Mouse (Mus musculus) left cerebral cortex, adult 2 months (tissue): ENCODE measurements around the gene Creg2. TPM values are rescaled to one million over a fixed set of nuclear protein-coding genes. Genes with fewer than 3 reads are reported as not detected.
A peak's percentile ranks its signal among the peaks of the same experiment; 100 is the strongest.

Source experiments
- DNase-seq, 2 experiments: peaks; one replicate each; pipeline ENCODE4 v3.0.0; 2021 to 2022; ENCODE audit warnings: low spot score in 2 of 2, mixed read lengths in 1 of 2; ENCODE audit errors: extremely low spot score in 1 of 2
- H3K27ac ChIP-seq: fragments of 200-600 bp; 2 replicates; pipeline ENCODE4 v1.8.1; 2022
- H3K4me3 ChIP-seq: fragments of 200-600 bp; 2 replicates; pipeline ENCODE4 v1.8.1; 2022
- CTCF ChIP-seq: fragments of 200-600 bp; IDR thresholded peaks from 2 replicates; pipeline ENCODE4 v1.8.1; 2022; ENCODE audit warnings: antibody characterized with exemption, mild to moderate bottlenecking, moderate library complexity
- intact Hi-C: fragments of 180-260 bp; cut with DNase I; formaldehyde crosslinking; loops from one replicate; pipeline ENCODE4 v1.15.1; 2025
- total RNA-seq, 2 experiments: library from RNA; stranded (reverse); gene quantifications; 2 replicates each; pipeline ENCODE4 v1.2.3; 2021

Creg2 gene
- total RNA-seq, 2 experiments from 2014 or later = 81.1 to 90.6 TPM

DNA sequence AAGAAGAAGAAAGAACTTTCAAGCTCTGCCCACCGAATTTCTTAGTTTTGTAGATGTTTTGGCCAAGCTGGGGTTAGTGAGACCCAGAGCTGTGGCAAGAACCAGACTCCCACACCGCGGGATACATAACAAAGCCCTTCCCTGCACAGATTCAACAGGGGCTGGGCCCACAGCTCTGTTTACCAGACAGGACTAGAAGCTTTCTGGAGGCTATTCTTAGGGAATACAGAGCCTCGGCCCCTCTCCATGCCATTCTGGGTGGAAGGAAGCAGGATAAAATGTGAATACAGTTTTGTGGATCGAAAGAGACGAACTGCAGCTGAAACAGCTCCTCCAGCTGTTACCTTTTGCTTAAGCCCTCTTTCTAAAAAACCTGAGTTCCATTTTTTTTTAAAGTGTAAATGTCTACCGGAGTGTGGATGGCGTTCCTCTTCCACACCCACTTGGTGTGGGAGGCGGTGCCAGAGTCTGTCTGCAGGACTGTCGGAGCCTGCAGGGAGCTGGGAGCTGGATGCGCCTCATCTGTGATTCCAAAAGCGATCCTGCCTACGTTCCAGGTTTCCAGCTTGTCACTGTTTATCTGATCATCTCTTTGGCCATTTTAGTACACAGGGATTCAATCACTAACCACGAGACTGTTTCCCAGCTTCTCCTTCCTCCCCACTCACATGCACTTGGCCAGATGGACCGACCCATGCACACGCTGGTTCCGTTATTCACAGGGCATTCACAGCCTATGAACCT, 1.4 kb downstream of the Creg2 start:
- Histone ChIP-seq H3K4me3 (peak overlapping the region; percentile 93), H3K27ac (peak overlapping the region; percentile 93)
- no peak for TF ChIP-seq CTCF
- intact Hi-C loops = loop anchor here (1.0 to 5.0 kb wide), 5 partner anchors 35 to 253 kb away; partner anchors contain the start of gene Rnf149
- peak; percentile 65 to 73 for DNase-seq

DNA sequence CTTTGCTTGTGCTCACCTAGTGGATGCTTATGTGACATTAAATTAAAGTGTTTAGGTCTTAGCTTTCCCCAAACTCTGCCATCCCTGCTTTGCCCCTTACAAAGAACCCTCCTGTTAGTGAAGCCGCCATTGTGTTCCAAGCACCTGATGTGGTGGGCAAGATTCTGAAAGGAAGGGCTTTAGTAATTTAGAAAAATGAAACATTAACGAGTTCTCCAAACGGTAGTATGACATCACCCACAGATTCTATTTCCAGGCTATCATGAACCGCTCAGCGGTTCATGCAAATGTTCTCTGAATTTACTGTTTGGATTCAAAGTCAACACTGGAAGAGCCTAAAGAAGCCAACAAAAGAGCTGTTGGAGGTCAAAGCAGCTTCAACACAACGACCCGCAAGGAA, 2.7 kb downstream of the Creg2 start:
- Histone ChIP-seq H3K4me3 (peak overlapping the region; percentile 93), H3K27ac (peak overlapping the region; percentile 93; the same call in 1 of the 2 replicates)
- no peak for TF ChIP-seq CTCF
- intact Hi-C loops = no loop called here
- no peak for DNase-seq

DNA sequence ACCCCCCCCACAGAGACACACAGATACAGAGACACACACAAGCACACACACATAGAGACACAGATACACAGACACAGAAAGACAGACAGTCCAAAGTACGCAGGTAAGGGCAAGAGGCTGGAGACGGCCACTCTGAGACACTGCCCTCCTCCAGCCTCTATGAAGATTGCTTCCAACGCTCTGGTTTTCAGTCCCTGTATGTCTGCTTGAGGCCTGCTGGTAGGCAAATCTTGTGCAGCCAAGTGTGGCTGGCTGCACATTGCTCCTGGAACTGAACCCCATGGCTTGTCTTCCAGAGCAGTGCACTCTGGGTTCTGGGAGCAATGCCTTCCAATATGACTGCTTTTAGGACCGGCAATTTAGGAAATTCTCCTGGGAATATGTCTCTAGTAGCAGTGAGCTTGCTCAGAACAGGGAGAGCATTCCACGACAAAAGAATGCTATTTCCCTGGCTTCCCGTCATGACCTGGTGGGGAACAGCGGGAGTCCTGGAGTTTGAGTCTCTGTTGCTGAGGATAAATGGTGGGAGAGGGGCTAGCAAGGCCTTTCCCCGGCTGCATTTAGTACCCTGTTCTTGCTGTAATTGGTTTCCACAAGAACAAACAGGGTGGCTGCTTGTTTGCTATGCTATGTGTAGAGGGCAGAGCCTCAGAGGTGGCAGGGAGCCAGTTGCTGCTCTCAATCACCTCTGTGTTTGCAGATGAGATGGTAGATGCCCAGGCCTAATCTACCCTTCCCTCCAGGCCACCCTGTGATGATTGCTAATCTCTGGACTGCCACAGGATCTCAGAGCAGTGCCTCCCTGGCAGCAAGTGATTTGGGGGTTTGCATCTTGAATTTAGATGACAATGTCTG, 5.1 kb downstream of the Creg2 start:
- no peak for DNase-seq
- intact Hi-C loops = no loop called here
- no peak for TF ChIP-seq CTCF
- Histone ChIP-seq H3K4me3 (peak overlapping the region; percentile 16; the same call in 1 of the 2 replicates), H3K27ac (no peak overlapping the region; the same call in 1 of the 2 replicates)

DNA sequence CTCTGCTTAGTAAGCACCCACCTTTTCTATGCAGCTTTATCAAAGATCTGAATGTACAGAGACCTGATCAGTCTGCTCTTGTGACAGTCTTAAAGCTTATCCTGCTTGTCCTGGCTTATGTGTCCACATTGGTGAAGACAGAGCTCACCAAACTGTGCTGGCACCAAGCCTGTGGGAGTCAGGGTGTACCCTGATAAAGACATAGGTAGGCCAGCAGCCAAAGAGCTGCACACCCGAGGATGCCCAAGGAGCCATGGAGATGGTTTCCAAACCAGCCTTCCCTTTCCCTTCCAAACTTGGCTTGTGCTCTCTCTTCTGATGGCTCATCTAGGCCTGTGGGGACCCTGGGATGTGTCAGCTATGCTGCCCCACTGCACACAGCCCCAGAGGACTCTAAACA, 6.9 kb downstream of the Creg2 start:
- Histone ChIP-seq H3K4me3 (no peak overlapping the region), H3K27ac (no peak overlapping the region)
- no peak for TF ChIP-seq CTCF
- intact Hi-C loops = no loop called here
- DNase-seq = no peak

DNA sequence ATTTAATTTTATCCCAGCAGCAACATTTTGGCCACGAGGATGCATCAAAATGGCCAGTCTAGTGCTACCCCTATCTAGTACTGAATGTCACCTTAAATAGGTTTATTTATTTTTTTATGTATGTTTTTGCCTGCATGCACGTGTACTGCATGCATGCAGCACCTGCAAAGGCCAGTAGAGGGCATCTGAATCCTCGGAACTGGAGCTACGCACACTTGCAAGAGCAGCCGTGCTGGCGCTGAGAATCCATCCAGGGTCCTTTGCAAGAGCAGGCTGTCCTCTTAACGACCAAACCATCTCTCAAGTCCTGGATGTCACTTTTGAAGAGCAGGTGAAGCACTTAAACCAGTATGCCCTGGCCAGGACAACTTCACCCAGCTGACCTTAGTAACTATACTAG, 9.6 kb downstream of the Creg2 start:
- Histone ChIP-seq H3K27ac (no peak overlapping the region), H3K4me3 (no peak overlapping the region)
- peak; percentile 20 for TF ChIP-seq CTCF
- no peak for DNase-seq
- intact Hi-C loops = no loop called here

DNA sequence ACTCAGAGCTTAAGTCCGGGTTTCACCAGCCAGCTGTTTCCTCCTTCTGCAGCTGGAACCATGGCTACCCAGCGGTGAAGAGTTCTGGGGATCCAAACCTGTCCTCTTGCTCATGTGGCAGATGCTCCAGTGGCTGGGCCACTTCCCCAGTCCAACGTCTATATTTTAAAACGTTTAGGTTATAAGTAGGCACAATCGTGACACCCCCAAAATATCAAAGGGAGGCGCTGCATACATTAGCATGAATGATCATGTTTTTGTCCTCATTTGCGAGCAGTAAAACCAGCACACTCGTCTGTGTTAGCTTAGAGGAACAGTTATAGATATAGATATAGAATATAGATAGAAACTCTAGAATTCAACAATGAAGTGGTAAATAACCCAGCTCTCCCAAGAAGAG, 14.1 kb downstream of the Creg2 start:
- peak in 1 of 2 experiments; percentile 25 for DNase-seq
- Histone ChIP-seq H3K27ac (peak overlapping the region; percentile 62; the same call in 1 of the 2 replicates), H3K4me3 (no peak overlapping the region)
- no peak for TF ChIP-seq CTCF
- intact Hi-C loops = no loop called here

DNA sequence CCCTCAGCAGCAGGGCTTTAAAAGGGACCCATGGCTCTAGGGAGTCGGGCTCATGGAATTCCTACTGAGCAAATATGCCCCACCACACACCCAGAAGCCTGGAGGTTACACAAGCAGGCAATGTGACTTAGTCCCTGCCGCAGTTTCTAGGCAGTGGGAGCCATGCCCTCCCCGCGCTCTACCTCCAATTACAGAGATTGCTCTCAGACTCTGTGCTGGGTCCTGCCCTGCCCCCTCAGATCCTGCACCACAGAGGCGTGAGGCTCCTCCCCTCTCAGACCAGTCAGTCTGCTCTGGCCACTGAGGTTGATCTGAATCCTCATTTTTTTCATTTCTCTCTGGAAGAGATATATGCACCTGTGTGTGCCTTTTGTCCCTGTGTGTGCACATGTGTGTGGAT, 14.6 kb downstream of the Creg2 start:
- intact Hi-C loops = no loop called here
- no peak for DNase-seq
- Histone ChIP-seq H3K4me3 (no peak overlapping the region), H3K27ac (peak overlapping the region; percentile 62; the same call in 1 of the 2 replicates)
- no peak for TF ChIP-seq CTCF

DNA sequence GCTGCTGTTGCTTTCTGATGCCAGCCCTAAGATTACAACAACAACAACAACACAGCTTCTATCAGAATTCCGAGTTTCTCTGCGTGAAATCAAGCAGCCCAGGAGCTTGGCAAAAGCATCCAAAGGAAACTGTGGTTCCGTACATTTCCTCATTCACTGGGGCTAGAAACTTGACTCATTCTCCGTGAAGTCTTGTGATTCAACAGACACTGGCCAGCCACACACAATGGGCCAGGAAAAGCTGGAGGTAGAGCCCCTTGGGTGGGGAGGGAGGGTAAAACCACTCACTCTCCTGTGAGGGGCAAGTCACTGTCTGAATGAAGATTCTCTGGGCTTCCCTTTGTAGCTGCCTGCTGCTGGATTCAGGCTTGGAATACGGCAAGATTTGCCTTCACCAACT, 15.1 kb downstream of the Creg2 start:
- intact Hi-C loops = no loop called here
- H3K27ac ChIP-seq = peak overlapping the region; percentile 62; the same call in 1 of the 2 replicates
- TF ChIP-seq CTCF = no peak
- no peak overlapping the region for H3K4me3 ChIP-seq
- no peak for DNase-seq

DNA sequence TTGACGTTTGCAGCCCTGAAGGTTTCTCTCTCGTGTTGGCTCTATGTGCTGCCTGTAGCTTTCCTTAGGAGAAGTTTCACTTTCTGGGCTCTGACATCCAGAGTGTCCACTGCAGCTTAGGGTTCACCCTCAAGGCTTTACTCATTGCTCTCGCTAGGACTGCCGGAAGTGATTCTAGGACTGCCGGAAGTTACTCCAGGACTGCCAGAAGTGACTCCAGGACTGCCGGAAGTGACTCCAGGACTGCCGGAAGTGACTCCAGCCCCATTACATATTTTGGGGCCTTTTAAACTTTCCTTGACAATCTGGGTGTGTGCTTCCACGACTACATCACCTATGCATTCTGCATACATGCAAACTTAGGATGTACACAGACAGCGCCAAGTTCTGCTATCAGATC, 22.7 kb downstream of the Creg2 start:
- no peak for TF ChIP-seq CTCF
- DNase-seq = no peak
- Histone ChIP-seq H3K4me3 (no peak overlapping the region), H3K27ac (no peak overlapping the region)
- intact Hi-C loops = no loop called here

DNA sequence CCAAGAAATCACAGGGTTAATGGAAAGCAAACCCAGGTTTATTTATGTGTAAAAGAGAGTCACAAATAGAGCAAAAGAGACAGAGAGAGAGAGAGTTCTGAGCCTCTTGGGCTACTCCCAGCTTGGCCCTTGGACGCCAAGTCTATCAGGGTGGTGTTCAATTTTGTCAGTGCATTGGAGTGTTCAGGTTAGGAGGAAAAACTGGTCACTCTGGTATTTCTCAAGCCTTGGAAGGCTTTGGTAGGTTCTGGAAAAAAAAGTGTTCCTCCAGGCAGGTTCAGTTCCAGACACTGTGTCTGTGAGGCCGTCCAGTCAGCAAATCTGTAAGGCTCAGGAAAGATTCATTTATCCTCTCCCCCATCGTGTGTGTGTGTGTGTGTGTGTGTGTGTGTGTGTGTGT, 25.8 kb downstream of the Creg2 start:
- H3K4me3 ChIP-seq = no peak overlapping the region
- intact Hi-C loops = no loop called here

DNA sequence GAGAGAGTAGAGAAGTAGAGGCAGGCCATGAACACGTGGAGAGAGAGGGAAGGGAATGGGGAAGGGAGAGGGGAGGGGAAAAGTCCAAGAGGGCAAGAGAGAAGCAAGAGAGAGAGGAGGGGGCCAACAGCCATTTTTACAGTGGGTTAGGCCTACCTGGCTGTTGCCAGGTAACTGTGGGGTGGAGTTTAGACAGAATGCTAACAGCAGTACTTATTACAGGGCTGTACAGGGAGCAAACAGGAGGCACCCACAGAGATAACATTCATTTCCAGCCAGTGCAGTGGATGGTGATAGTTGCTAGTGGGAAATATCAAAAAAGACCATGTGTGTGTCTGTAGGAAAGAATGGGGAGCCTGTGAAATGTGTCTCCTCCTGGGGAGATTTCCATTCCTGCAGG, 27.5 kb downstream of the Creg2 start:
- no peak for DNase-seq
- intact Hi-C loops = no loop called here
- no peak for TF ChIP-seq CTCF
- Histone ChIP-seq H3K27ac (no peak overlapping the region), H3K4me3 (no peak overlapping the region)

More for the DNA sequence above, 25.8 kb downstream of the Creg2 start:
- H3K27ac ChIP-seq = no peak overlapping the region
- TF ChIP-seq CTCF = no peak
- no peak for DNase-seq

DNA sequence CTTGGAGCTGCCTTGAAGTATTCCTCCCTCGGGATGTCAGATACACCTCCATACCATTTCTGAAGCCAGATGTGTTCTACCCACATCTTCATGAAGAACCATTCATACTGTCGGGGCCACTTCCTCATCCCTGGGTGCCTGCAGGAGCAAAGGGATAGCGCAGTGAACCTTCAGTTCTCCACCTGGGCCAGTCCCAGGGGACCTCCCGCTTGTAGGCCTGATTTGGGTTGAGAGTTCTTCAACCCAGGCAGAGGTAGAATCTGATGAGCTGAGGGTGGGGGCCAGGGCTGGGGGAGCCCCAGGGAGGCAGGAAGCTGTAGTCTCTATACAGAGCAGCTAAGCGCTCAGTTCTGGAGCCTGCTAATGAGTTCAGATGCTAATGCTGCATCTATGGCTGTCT, 28.2 kb downstream of the Creg2 start:
- Histone ChIP-seq H3K27ac (no peak overlapping the region), H3K4me3 (no peak overlapping the region)
- no peak for TF ChIP-seq CTCF
- no peak for DNase-seq
- intact Hi-C loops = no loop called here
